ENCODE assay signal across 8 mouse cellular contexts in the genomic region with DNA sequence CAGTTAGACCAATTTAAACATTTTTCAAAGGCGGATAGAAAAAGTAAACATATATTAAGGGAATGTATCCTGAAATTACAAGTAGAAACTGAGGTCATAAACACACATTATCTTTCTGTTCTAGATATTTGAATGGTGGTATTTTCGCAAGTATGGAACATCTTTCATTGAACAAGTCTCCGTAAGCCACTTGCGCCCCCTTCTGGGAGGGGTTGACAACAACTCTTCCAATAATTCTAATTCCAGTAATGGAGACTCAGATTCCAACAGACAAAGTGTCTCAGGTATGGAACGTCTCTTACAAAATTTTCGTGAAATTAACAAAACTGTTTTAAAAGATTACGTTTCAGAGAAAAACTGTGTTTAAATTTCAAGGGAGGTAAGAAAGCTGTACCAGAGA.
A peak's percentile ranks its signal among the peaks of the same experiment; 100 is the strongest.
DNase-seq lines count a peak whose midpoint lies in the region; ATAC-seq lines count a peak whose summit lies in the region.

No protein-coding gene starts in this region.

- 41% methylated on average over 7 of the region's 7 CpGs for WGBS in midbrain, embryonic 10.5 days
- 38% methylated on average over 7 of the region's 7 CpGs for WGBS in midbrain, embryonic 15.5 days

- no peaks in the 10 kb centered on the region for H3K27me3 ChIP-seq in midbrain, embryonic 10.5 days (ENCODE audit: low read depth, poor library complexity, severe bottlenecking)
- no peaks in the 10 kb centered on the region for H3K27me3 ChIP-seq in midbrain, embryonic 15.5 days (replicated peaks)

- intact Hi-C loops in heart, postnatal 25 days (cut with DNase I) = loop anchor here (1.0 to 10.0 kb wide), 3 partner anchors 108 to 470 kb away; no protein-coding TSS in a partner anchor
- intact Hi-C loops in left cerebral cortex, postnatal 25 days (cut with DNase I) = loop anchor here (2.0 kb wide), 1 partner anchor 108 kb away; no protein-coding TSS in a partner anchor

- no peak overlapping the region for H3K4me2 ChIP-seq in midbrain, embryonic 15.5 days

- no peak overlapping the region for H3K4me3 ChIP-seq in midbrain, embryonic 10.5 days
- H3K4me3 ChIP-seq in midbrain, embryonic 15.5 days = no peak overlapping the region

- ATAC-seq in midbrain, embryonic 15.5 days (replicated peaks) = no peak
- ATAC-seq in activated CD4-positive, CD25-positive, alpha-beta regulatory T cell, adult 4 months = peak; percentile 57
- peak; percentile 64 for ATAC-seq in common myeloid progenitor, adult 5-6 weeks (replicated peaks; ENCODE audit: low read depth, poor library complexity, severe bottlenecking)

- H3K27ac ChIP-seq in midbrain, embryonic 10.5 days (replicated peaks) = no peak overlapping the region
- H3K27ac ChIP-seq in midbrain, embryonic 15.5 days = no peak overlapping the region

- no peak overlapping the region for H3K9ac ChIP-seq in midbrain, embryonic 15.5 days

- peaks cover 12% of the 10 kb centered on the region for H3K36me3 ChIP-seq in midbrain, embryonic 10.5 days
- H3K36me3 ChIP-seq in midbrain, embryonic 15.5 days (replicated peaks) = peaks cover 12% of the 10 kb centered on the region; the same call in 1 of the 2 replicates

- H3K9me3 ChIP-seq in midbrain, embryonic 10.5 days (replicated peaks) = peaks cover 5% of the 10 kb centered on the region; the same call in 1 of the 2 replicates
- H3K9me3 ChIP-seq in midbrain, embryonic 15.5 days = peaks cover 2% of the 10 kb centered on the region; the same call in 1 of the 2 replicates

- DNase-seq in midbrain, embryonic 10.5 days (ENCODE audit: low spot score) = peak; percentile 44
- DNase-seq in heart, postnatal 25 days (ENCODE audit: low spot score) = peak; percentile 14
- DNase-seq in left cerebral cortex, postnatal 25 days (ENCODE audit: low spot score in 2 of 2) = peak; percentile 52 to 71
- DNase-seq in ovary, postnatal 14 days (ENCODE audit: low spot score) = peak; percentile 47
- DNase-seq in urinary bladder, adult 2 months (ENCODE audit: low spot score) = peak; percentile 35

- no peaks in the 10 kb centered on the region for H3K4me1 ChIP-seq in midbrain, embryonic 10.5 days
- no peaks in the 10 kb centered on the region for H3K4me1 ChIP-seq in midbrain, embryonic 15.5 days
